Mouse (Mus musculus) splenic B cell, adult 2 months (primary cell): ENCODE measurements around the gene Col13a1.

Experiments used
- DNase-seq: peaks from one replicate; pipeline ENCODE4 v3.0.0-alpha.2; 2011; ENCODE audit warnings: low read depth, low spot score
- H3K27me3 ChIP-seq: 2 replicates; pipeline ENCODE4 v1.6.1; 2012; ENCODE audit warnings: mild to moderate bottlenecking, low read length, moderate library complexity, mixed read lengths; ENCODE audit not compliant: control insufficient read depth, poor library complexity, insufficient read depth, severe bottlenecking
- H3K36me3 ChIP-seq: 2 replicates; pipeline ENCODE4 v1.6.1; 2012; ENCODE audit warnings: mild to moderate bottlenecking, low read length, moderate library complexity, mixed read lengths; ENCODE audit not compliant: control insufficient read depth, poor library complexity, insufficient read depth, severe bottlenecking

The Col13a1 gene

DNA sequence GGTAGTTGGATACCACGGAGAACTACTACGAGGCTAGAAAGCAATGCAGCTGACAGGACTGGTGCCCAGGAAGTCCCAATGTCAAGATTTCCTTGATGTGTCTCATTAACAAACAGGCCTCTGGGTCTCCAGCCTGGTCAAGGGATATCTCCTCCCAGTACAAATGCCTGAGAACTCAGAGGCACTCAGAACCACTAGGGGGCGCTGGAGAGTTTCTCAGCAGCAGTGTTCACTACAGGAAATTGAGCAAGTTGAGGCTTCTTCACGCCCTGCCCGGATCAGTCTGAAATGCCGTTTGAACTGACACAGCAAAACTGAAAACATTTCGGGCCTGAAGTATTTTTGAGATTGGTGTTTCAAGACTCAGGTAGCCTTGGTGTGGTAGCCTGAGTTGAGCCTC, 1.5 kb upstream of the Col13a1 start:
- H3K36me3 ChIP-seq = no peaks in the 10 kb centered on the region
- peak; percentile 59 for DNase-seq
- no peaks in the 10 kb centered on the region; the same call in 1 of the 2 replicates for H3K27me3 ChIP-seq

DNA sequence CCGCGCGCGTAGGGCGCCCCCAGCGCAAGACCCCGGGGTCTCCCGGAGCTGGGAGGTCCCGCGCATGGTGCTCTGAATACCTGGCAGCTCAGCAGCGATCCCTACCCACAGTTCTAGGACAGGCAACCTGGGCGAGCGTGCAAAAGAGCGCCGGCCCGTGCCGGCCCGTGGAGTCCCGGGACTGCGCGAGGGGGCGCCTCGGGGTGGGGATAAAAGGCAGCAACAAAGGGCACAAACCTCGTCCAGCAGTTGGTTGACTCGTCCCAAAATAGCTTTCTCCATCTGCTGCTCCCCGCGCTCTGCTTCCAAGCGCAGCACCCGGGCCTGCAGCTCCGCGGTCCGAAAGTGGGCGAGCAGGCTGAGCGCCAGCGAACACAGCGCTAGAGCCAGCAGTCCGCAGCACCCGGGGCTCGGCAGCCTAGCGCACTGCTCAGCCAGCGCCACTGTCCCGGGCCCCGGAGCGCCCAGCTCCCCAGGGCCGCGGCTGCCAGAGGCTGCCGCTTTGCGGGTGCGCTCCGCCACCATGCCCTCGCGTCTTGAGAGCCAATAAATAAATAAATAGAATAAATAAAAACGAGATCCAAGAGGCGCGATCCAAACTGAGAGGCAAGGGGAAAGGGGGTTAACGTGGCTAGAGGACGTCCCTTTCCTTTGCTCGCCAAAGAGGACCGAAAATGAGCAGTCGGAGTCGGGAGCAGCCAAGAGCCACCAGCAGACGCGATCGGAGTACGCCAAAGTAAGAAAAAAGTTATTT, 619 bp downstream of the Col13a1 start:
- H3K36me3 ChIP-seq = no peaks in the 10 kb centered on the region
- no peak for DNase-seq
- H3K27me3 ChIP-seq = no peaks in the 10 kb centered on the region; the same call in 1 of the 2 replicates

DNA sequence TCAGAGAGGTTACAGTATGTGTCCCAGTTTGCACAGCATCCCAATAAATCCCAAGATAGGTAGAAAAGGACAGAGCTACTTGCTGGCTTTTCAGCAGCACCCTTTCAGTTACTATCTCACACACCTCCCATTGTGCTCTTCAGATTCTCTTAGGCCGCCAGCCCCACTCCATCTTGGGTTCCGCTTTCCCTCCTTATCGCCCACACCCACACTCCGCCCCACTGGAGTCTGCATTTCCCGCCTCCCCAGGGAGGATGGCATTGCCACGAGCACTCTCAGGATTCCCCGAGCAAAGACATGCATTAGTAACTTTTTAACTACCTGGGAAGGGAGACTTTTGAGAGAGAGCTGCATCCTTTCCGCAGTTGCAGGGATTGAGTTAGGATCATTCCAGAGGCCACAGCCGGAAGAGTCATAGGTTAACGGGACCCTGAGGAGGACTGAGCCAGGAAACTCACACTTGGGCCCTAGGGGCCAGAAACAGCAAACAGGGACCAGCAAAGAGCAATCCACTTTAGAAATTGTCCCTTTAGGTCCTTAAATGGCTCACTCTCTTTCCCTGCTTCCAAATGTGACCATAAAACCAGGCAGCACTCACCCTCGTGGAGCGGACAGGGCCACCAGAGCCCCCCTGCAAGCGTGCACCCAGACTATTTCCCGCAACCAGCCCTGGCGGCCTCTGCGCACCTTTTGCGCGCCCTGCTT, 1.4 kb downstream of the Col13a1 start:
- H3K27me3 ChIP-seq = no peaks in the 10 kb centered on the region; the same call in 1 of the 2 replicates
- DNase-seq = no peak
- H3K36me3 ChIP-seq = no peaks in the 10 kb centered on the region

DNA sequence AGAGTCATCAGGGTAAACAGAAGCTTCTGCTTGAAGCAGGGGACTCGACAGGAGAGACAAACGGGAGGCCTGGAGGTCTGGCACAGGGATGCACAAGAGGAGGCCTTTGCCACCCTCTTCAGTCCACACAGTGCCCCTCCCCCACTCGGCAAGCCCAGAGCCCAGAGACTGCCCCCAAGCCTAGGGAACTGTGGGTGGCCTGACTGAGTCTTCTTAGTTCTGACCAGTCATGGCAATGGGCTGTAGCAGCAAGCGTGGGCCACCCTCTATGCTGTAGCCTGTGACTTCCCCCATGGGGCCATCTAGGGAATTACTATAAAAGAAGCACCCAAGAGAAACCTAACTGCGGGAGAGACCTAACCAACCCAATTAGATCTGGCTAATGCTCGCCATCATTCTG, 1.9 kb downstream of the Col13a1 start:
- Histone ChIP-seq H3K27me3 (no peaks in the 10 kb centered on the region; the same call in 1 of the 2 replicates), H3K36me3 (no peaks in the 10 kb centered on the region)
- DNase-seq = no peak

DNA sequence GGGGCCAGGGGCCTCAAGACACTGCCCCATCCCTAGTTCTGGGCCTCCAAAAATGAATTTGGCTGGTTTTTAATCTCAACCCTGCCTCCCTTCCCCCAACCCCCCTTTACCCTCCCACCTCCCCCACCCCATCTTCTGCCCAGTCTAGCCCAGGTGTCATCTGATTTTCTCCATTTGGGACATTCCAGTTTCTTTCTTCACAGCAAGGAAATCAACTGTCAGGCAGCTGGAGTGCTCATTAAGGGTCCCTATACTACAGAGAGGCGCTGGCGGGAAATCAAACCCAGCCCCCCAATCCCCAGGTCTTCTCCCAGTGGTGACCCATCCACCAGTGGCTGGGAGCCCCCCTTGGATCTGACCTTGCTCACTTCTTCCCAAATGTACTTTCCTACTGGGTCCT, 4.3 kb downstream of the Col13a1 start:
- DNase-seq = no peak
- H3K27me3 ChIP-seq = no peaks in the 10 kb centered on the region; the same call in 1 of the 2 replicates
- no peaks in the 10 kb centered on the region for H3K36me3 ChIP-seq

DNA sequence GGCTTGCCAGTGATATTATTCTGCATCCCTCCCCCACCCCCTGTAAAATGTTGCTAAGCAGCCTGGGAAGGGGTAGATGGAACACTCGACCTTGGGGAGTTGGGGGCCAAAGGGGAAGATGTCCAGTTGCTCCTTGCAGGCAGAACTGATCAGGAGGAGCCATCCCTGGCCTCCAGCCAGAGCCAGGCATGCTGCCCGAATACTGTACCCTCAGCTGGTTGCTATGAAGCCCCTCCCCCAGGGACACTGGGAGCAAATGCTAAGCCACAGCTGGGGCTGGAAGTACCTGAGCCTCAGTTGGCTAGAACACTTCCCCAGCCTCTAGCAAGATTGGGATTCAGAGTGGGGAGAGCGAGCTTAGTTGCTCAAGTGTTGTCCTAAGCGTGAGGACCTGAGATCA, 6.9 kb downstream of the Col13a1 start:
- Histone ChIP-seq H3K27me3 (no peaks in the 10 kb centered on the region), H3K36me3 (no peaks in the 10 kb centered on the region)
- DNase-seq = no peak

DNA sequence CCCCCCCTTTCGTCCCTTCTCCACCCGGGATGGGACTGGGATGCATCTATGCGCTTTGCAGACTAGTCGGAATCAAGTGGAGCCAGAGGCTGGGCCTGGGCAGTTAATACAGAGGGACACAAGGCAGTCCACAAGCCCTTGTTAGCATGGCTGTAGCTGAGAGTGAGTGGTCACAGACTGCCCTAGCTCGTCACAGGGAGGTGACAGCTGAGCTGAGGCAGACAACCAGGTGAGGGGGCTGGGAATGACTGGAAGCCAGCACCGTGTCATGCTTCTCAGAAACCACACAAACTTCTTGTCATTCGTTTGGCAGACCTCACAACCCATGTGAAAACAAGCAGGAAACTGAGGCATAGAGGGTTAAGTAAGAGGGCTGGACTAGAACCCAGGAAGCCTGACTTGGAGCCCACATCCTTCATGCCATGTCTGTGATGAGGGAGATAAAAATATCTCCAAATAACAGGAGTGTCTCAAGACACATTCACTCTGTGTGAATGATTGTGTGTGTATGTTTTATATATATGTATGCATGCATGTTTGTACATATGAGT, 10.8 kb downstream of the Col13a1 start:
- H3K36me3 ChIP-seq = no peaks in the 10 kb centered on the region
- no peak for DNase-seq
- H3K27me3 ChIP-seq = no peaks in the 10 kb centered on the region

DNA sequence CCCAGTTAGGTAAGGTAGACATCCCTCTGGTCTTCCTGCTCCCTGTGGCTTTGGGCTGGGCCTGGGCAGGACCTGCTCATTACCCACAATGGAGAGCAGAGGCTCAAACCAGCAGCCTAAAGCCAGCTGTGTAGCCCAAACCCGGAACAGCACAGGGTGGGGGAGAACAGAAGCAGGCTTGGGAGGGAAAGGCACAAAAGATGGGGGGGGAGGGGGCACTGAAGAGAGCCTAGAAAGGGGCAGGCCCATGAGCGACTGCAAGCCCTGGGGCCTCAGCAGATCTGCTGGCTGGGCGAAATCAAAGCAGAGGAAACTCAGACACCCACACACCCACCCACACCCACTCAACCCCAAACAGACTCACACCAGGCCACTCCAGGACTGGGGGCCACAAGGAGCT, 11.7 kb downstream of the Col13a1 start:
- H3K36me3 ChIP-seq = no peaks in the 10 kb centered on the region
- no peaks in the 10 kb centered on the region for H3K27me3 ChIP-seq
- no peak for DNase-seq

DNA sequence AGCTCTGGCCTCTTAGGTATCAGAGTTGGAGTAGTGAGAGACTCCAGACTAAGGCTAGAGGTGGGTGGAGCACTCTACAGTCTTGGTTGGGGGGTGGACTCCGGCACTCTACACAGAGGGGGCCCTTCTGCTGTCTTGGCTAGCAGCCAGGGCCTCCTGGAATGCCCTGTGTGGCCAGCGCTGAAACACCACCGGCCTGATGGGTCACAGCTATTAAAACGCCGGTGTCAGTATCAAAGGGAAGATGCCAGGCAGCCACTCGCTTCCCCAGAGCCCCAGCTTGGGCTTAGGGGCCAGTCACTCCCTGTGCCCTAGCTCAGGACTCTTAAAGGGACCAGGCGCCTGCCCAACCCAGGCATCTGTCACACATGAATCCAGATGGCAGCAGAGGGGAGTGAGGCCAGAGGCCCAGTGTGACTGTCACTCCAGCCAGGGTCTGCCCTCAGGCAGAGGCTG, 13.5 kb downstream of the Col13a1 start:
- DNase-seq = no peak
- H3K27me3 ChIP-seq = no peaks in the 10 kb centered on the region
- H3K36me3 ChIP-seq = no peaks in the 10 kb centered on the region

DNA sequence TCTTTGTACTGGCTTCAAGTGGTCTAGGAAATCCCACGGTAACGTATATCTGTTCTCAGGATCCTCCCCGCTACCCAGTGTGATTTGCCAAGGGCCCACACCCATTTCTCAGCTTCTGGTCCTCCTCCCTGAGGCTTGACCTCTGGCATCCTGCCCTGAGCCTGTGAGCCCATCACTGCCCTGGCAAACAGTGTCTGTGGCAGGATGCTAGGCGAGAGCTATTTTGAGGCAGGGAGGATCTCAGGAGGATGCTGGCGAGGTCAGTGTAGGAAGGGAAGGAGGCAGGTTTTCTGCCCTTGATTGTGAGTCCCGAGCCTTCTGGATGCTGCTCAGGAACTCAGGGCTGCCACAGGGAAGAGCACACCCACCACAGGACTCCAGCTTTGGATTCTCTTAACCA, 22.2 kb downstream of the Col13a1 start:
- Histone ChIP-seq H3K27me3 (no peaks in the 10 kb centered on the region), H3K36me3 (no peaks in the 10 kb centered on the region)
- DNase-seq = no peak

DNA sequence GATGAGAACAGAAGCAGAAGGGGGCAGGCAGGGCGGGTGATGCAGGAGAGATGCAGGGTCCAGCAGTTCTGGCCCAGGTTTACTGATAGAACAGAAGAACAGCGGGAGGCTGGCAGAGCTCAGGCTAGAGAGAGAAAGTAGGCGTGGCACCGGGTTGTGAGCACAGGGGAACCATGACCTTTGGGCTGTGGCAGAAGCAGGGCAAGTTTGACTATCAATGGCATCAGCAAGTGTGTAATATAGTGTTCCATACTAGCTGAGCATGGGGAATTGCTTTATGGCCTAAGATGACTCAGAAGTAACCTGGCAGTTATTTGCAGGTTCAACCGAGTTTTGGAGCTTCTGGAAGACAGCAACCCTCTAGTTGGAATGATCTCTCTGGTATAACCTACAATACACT, 25.0 kb downstream of the Col13a1 start:
- DNase-seq = no peak
- H3K36me3 ChIP-seq = no peaks in the 10 kb centered on the region

DNA sequence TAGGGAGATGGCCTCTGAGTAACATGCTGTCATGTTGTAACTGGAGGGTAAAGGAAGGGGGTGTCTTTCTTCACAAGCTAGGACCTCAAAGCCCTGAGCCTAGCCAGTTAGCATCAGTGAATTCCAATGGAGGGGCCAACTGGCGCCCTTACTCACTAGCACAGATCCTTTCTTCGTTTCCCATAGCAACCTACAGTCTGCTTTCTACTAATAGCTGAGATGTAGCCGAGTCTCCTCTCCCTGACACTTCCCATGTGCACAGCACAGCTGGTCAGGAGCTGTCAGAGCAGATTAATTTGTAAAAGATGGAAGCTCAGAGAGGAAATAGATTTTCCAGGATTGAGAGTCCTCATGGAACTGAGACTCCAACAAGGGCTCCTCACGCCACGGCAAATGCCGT, 29.4 kb downstream of the Col13a1 start:
- Histone ChIP-seq H3K27me3 (no peaks in the 10 kb centered on the region; the same call in 1 of the 2 replicates), H3K36me3 (no peaks in the 10 kb centered on the region)
- DNase-seq = no peak

More for the DNA sequence above, 25.0 kb downstream of the Col13a1 start:
- H3K27me3 ChIP-seq = no peaks in the 10 kb centered on the region

DNA sequence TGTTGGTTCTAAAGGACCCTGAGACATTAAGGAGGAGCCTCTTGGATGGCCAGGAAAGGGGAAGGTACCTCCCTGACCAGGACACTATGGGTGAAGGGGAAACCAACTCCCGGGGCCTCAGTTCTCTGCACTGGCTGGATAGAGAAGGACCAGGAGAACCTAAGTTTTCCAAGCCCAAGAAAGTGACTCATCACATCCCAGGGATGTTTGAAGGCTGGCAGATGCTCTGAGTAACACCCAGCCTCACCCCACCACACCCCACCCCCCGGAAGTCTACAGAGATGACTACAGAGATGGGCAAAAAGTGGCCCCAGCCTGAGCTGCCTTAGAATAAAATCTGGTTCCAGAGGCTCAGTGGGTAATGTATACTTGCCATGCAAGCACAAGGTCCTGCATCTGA, 34.5 kb downstream of the Col13a1 start:
- no peaks in the 10 kb centered on the region; the same call in 1 of the 2 replicates for H3K27me3 ChIP-seq
- DNase-seq = no peak
- no peaks in the 10 kb centered on the region for H3K36me3 ChIP-seq

DNA sequence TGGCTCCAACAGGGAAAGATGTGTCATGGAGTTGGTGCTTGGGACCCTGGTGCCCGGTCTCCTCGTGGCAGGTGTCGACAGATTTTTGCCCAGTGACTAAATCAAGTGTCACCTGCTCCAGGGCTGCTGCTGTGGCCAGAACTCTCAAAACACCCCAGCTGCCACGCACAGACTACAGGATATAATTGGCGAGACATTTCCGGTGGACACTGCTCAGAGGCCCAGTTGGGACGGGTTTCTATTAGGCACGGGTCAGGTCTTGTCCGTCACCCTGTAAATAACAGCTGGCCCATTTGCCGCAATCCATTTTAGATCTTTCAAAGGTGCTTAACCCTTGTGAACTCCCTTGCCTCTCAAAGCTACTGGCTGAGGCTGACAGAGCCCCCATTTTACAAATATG, 35.4 kb downstream of the Col13a1 start:
- no peaks in the 10 kb centered on the region; the same call in 1 of the 2 replicates for H3K27me3 ChIP-seq
- H3K36me3 ChIP-seq = no peaks in the 10 kb centered on the region
- no peak for DNase-seq

DNA sequence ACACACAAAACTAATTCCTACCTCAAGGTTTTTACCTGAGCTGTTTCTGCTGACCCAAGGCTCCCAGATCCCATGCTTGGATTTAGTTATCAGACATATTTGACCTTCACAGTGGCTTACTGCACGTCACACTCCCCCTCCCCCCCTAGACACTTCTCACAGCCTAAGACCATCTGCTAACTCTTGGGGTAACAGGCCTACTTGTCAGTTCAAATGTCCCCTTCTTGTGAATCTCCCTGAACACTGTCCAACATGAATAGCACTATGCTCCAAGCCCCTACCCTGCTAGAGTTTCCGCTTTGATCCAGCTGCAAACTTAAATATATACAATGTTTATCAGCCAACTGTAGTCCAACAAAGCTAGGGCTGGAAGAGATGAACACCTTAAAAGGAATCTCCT, 36.2 kb downstream of the Col13a1 start:
- H3K36me3 ChIP-seq = no peaks in the 10 kb centered on the region
- DNase-seq = no peak
- no peaks in the 10 kb centered on the region for H3K27me3 ChIP-seq
